Mouse (Mus musculus): ENCODE data around the gene Crim1. TPM values are rescaled to one million over a fixed set of nuclear protein-coding genes. Genes with fewer than 3 reads are reported as not detected.
A peak's percentile ranks its signal among the peaks of the same experiment; 100 is the strongest.
"Not testable (repeated sequence)": the region's sequence is repeated elsewhere in the genome, so short reads cannot be mapped to it uniquely, and the experiment has no call there.

Crim1 gene
- total RNA-seq, 2 experiments from 2014 or later: 32.7 to 33.3 TPM

DNA sequence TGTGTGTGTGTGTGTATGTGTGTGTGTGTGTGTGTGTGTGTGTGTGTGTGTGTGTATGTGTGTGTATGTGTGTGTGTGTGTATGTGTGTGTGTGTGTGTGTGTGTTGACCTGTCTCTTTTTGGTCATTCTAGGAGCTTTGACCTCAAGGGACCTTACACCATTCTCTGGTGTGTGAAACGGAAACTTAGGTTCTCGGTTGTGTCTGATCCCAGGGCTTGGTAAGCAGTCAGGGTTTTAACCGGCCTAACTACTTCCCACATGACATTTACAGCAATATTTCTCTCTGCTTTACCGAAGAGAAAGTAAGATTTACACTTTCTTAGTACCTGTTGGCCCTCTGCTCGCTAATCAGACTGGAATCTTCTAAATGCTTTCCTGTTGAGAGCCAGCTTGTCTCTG lies 48.1 kb downstream of the Crim1 start:
- no peak for DNase-seq (ENCODE audit: low spot score in 2 of 2)

DNA sequence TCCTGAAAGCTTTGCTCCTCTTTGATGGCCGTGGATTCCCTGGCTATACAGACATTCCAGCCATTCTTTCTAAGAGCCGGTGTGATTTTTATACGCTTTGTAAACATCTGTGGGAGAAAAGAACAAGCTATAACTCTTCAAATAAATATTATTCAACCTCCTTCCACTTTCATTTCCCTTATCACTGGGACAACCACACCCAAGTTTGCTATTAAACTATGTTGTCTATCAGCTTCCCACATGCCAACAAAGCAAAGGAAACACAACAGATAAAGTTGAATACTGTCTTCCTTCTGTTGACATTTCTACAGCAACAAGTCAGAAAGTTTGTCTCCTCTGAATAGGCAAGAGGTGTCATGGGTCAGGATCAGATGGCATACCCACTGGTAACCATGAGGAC lies 48.9 kb downstream of the Crim1 start:
- DNase-seq (ENCODE audit: low spot score in 2 of 2): no peak

DNA sequence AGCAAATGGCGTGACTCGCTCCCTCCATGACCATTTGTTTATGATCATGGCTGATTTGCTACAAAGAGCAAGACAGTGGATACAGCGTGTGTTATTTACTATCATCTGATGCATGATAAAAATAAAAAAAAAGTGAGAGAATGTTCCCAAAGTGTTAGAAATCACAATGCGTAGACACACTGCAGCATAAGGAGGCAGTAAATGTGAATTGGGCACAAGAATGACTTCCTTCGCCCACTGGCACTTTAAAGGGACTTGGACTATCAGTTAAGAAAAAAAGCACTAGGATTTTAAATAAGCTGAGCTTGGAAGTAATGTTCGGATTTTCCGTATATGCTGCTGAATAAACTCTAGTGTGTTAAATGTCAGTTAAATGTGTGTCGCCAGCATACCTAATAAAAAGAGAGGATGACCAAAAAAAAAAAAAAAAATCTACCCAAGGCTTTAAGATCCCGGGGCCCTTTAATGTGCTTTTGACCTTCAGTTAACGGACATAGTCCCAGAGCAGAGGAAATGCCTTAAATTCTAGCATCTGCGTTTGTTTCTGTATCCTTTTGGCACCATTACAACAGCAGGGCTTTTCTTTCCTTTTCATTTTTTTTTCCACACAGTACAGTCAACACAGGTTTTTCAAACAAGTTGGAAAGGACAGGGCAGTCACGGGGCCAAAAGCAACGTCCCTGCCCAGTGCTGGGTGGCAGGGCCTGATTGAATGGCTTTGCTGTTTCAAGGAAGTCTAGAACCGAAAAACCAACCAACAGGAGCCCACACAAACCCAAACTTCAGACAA lies 50.3 kb downstream of the Crim1 start:
- peak in 1 of 2 experiments; percentile 21 for DNase-seq (ENCODE audit: low spot score in 2 of 2)

DNA sequence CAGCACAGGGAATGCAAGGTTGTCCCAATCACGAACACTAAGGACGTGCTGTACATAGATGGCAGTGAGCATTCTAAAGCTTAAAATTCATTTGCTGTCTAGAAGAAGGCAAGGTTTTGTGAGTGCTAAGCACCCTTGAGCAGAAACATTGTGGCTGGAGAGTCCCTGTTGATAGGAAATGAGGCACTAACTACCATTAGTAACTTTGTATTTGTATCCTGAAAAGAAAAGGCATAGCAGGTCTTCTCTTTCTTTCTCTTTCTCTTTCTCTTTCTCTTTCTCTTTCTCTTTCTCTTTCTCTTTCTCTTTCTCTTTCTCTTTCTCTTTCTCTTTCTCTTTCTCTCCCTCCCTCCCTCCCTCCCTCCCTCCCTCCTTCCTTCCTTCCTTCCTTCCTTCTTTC lies 53.5 kb downstream of the Crim1 start:
- not testable (repeated sequence) for DNase-seq (ENCODE audit: low spot score in 2 of 2)

DNA sequence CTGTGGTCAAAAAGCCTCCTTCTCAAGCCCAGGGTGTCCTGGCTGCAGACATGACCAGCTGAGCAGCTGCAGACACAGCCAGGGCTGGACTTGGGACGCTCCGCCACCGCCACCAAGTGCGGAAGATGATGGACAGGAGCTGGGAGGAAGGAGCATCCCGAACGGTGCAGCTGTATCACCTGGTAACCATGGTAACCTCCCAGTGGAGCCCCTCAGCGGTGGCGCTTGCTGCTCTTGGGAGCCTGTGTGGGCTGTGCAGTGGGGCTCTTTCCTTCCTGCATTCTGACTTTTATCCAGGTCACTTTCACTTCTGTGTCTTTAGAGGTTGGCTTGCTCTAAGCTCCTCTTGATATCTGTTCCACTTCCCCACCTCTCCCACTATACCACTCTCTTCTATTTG lies 54.2 kb downstream of the Crim1 start:
- DNase-seq (ENCODE audit: low spot score in 2 of 2): no peak

DNA sequence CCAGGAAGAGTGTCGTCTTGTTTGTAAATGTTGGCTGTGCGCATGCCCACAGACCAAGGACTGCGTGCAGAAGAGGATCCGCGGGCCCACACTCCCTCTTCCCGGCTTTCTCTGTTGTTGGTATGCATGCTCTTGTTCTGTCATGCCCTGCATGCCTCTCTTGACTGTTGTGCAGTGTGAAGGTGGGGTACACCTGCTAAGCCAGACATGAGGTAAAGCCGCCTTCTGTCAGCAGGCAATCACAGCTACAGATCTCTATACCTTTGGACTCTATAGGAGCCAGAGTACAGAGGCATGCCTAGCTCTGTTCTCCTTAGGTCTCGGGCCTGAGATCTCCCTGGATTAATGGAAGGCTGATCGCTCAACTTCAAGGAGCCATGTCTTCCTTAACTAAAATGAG lies 55.7 kb downstream of the Crim1 start:
- no peak for DNase-seq (ENCODE audit: low spot score in 2 of 2)

DNA sequence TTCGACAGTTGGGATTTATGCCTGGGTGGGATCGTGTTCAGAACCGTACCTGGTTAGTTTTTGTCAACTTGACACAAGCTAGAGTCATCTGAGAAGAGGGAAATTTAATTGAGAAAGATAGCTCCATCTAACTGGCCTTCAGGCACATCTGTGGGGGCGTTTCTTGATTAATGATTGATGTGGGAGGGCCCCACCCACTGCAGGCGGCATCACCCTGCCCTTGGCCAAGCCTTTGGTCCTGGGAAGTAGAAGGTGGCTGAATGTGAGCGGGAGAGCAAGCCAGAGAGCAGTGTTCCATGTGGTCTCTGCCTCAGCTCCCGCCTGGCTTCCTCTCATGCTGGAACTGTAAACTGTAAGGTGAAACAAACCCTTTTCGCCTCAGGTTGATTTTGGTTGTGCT lies 56.5 kb downstream of the Crim1 start:
- DNase-seq (ENCODE audit: low spot score in 2 of 2): no peak

DNA sequence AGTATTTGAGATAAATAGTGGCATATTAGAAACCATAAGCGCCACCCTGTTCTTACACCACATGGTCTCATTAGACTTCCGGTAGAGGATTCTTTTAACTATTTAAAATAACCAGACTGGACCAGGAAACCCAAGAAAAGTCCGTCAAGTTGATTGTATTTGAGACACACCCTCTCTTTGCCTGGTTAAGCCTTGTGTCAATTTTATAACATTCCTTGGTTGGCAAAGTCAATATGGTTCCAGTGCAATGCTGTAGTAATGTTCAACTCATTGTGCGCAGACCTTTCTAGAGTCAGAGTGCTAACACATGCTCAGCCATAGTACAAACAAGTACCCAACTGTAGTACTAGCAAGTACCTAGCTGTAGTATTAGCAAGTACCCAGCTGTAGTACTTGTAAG lies 61.6 kb downstream of the Crim1 start:
- DNase-seq (ENCODE audit: low spot score in 2 of 2): no peak

DNA sequence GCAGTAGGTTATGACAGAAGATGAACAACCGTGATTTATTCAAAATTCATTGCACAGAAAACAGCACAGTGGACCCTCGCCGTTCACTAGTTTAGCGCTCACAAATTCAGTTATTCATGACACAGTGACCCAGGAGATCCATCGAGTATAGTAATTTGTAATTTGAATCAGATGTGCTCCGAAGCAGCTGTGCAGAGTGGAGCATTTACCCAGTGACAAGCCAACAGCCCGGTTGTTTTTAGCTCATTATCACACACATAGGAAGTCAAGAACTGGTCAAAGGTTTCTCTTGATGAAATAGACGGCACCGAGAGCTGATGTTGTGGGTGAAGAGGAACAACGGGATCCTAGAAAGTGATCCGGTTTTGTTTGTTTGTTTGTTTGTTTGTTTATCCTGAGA lies 64.1 kb downstream of the Crim1 start:
- DNase-seq (ENCODE audit: low spot score in 2 of 2): no peak

DNA sequence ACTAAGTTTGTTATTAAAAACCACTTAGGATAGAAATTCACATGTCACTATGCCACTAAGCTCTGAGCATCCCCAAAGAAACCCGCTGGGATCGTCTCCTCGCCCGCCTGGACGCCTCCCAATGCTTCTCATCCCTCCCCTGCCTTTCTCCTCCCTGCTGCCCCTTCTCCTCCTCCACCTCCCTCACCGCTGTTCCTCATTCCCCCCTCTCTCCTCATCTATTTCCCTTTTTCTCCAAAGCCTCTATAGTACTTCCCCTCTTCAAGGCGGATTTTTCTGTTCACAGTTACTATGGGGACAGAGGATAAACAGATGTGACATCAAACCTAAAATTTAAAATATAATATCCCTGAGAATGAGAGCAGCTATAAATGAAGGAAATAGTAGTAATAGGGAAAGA lies 65.1 kb downstream of the Crim1 start:
- DNase-seq (ENCODE audit: low spot score in 2 of 2): no peak

DNA sequence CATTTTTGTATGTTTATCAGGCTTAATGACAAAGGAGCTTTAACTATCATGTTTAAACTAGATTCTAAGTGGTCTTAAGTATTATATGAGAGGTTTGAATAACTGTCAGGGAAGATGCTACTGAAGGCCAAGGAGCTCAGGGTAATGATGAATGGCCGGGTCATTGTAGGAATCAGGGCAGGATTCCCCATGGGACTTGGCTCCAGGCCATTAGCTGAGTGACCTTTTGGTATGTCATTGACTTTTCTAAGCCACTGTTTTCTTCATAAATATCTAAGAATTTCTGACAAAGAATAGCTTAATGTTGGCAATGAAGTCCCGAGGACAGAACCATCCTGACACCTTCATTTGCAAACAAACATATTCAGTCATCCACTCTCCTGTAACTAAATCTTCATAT lies 66.2 kb downstream of the Crim1 start:
- peak; percentile 29 to 34 for DNase-seq (ENCODE audit: low spot score in 2 of 2)

DNA sequence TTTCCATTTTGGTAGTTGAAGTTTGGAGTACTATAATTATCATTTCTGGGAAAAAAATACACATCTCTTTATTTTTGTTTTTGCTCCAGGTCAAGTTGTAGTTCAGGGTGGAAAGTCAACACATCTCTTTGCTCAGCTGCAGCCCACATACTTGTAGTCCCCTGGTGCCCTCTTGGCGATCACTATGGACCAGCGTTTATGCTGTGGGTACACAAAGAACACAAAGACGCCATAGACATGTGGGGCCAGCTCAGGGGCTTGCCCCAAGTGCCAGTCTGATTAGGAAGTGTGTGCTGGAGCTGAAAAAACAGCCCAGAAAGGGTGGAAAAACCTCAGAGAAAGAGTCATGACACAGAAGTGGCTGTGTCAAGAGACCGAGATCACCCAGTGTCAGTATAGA lies 68.5 kb downstream of the Crim1 start:
- DNase-seq (ENCODE audit: low spot score in 2 of 2): no peak

DNA sequence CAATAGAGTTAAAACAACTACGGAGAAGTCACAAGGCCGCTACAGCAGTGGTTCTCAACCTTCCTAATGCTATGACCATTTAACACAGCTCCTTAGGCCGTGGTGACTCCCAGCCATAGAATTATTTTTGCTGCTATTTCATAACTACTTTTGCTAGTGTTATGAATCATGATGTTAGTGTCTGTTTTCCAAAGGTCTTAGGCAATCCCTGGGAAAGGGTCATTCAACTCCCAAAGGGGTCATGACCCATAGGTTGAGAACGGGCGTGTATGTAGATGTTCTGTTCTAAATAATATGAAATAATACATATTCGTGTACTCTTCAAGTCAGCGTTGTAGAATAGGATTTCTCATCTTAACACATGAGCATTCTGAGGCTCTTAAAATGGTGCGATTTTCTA lies 69.3 kb downstream of the Crim1 start:
- DNase-seq (ENCODE audit: low spot score in 2 of 2): no peak

DNA sequence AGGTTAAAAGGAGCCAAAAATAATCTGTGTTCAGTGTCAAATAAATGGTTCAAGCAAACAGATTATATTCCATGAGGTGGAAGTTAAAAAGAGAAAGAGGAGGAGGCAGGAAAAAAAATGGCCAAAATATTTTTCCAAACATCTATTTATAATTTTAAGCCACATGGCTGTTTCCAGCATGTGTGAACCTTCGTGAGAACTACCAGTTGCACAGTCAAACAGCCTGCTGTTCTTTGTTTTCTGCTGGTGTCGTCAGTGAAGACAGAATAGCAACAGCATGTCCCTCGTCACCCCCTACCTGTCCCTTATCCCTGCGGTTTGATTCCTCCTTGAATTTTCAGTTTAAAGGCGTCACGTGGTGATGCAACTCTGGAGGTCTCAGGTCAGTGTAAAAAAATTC lies 70.0 kb downstream of the Crim1 start:
- DNase-seq (ENCODE audit: low spot score in 2 of 2): no peak

DNA sequence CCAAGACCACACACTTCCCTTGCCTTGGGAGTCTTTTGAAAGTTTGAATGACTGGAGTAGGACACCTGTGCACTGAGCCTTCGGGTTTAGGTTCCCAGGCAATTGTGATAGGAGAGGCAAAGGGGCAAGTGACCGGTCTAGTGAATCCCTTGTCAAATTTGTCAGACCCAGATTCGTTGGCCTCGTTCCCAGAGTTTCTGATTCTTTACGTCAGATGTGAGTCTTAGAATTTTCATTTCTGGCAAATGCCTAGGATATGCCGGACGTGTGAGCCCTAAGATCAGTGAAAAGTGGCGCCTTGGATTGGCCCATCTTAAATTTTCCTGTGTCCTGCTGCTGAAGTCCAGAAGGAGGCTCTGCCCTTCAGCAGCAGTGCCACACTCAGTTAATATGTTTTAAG lies 71.7 kb downstream of the Crim1 start:
- no peak for DNase-seq (ENCODE audit: low spot score in 2 of 2)

DNA sequence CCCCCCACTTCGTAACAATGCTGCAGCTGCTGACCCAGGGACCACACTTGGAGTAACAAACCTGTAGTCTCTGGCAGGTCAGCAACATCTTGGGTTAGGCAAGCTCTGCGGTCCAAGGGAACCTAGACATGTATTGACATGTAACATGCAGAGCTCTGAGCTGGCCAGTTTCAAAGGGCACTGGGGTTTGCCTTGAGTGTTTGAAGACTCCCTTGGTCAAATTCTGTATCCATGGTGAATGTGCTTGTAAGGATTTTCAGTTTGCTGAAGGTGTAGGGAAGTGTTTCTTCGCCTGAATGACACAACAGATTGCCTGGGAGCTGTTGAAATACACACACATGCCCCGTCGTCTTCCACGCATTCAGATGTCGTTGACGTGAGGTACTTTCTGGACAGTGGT lies 72.1 kb downstream of the Crim1 start:
- DNase-seq (ENCODE audit: low spot score in 2 of 2): no peak

DNA sequence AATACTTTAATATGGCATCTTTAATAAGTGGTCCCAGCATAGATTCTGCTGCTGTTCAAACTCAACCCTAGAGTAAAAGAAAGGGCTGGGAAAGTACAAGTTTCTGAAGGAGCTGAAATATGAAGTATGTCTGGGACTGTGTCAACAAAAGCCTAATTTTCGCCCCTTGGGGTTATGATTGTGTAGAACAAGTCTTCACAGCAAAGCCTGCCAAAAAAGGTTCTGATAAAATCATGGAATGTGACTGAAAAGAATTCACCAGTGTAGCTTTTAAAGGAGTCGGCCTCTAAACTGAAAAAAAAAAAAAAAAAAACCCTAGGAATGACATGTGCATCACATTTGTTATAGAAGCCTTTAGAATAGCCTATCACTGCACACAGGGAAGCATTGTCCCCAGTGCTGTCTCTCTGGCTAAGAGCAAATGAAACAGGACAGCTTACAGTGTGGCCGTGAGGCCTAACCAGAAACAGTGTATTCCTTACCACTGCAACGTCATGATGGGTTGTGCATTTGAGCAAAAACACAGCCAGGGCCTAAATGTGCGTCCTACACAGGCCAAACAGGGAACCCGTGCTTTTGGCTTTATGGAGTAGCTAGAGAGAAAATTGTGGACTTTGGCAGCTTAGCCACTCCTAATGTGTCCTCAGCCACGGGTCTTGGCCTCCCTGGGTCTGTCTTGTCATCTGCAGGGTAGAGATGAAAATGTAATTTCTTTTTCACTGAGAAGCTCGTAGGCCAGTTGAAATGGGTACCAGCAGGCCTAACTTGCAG lies 72.8 kb downstream of the Crim1 start:
- DNase-seq (ENCODE audit: low spot score in 2 of 2): no peak

DNA sequence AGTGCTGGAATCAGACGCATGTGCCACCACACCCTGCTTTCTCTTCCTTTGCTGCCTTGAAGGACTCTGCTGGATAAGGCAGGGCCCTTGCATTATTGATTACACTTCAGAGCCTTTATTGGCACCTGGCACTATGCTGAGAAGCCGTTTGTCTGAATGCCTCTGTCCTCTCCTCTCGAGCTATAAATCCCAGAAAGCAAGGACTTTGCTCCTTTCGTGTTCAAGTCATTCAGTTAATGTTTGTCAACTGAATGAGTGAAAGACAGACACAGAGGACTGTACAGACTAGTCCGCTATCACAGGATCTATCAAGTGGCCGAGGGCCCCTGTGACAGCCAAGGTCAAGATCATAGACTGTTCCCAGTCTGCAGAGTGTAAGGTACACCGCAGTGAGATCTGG lies 73.8 kb downstream of the Crim1 start:
- DNase-seq (ENCODE audit: low spot score in 2 of 2): no peak

DNA sequence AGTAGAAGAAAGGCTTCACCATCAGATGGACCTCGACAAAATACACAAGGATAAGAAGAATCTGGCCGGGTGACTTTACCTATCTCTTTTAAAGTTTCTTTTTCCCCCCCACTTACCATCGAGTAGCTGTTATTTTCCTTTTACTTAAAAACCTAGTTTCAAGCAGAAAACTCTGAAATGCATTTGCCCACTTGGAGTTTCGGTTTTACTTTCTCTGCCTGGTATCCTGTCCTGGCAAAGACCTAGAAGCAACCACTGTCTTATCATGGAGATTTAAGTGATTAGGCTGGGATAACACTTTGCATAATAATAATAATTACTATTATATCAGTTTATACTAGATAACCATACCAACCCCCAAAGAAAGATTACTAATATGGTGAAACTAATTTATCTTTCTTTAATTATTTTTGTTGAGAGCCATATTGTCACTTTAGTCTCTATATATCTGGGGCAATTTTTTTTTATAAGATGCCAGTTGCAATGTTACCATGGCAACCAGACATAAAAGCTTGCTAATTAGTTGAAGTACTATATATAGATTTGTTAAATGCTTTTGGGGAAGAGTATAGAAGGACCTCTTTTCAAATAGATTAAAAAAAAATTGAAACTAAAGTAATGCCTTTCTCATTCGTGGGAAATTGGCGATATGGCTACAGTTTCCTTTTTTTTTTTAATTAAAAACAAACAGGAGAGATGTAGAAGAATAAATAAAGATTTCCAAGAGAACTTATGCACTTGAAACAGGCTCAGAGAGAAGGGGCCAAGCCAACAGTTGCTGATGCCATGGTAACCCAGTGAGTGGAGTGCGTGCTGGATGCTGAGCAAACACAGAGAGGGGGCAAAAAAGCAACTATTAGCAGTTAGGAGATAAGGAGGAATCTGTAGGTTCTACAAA lies 74.8 kb downstream of the Crim1 start:
- DNase-seq (ENCODE audit: low spot score in 2 of 2): no peak

DNA sequence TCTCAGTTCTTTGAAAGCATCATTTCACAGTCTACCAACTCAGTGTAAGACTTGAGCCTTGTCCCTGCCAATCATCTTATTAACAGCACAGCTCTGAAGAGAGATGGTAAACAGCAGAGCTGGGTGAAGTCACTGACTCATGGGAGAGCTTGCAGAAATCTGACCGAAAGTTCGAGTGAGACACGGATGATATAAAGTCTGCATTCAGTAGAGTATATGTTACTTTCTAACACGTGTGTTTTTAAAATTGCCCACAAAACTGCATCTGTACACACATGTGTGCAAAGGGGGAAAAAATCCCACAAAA lies 75.4 kb downstream of the Crim1 start:
- DNase-seq (ENCODE audit: low spot score in 2 of 2): no peak

DNA sequence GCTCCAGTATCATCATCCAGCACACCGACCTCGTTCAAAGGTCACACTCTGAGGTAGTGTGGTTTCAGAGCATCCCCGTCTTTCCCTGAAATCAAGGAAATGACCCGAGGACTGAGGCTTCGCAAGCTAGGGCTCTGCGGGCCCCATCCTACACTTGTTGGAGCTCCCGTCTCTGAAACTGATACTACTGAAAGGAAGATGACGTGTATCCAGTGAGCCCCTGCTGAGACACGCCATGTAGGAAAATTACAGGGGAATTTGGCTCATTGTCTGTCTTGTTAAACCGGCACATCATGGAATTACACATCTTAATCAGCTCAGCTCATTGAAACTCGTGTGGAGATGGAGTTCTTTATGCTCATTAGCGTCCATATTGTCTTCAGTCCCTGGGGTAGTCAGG lies 79.1 kb downstream of the Crim1 start:
- no peak for DNase-seq (ENCODE audit: low spot score in 2 of 2)

Measured in adrenal gland, adult 18-20 months (tissue).